Mouse (Mus musculus) gastrocnemius, postnatal 14 days (tissue): Measurements from ENCODE around the gene H2-DMb2. TPM values are rescaled to one million over a fixed set of nuclear protein-coding genes. Genes with fewer than 3 reads are reported as not detected.

Source experiments
- DNase-seq: peaks from one replicate; pipeline ENCODE4 v3.0.0; 2021; ENCODE audit warnings: mixed read lengths
- intact Hi-C: fragments of 180-260 bp; cut with DNase I; formaldehyde crosslinking; loops from one replicate; pipeline ENCODE4 v1.15.1; 2025; ENCODE audit warnings: low total_unique reads
- total RNA-seq, 2 experiments: library from RNA; stranded (reverse); gene quantifications; 2 replicates each; pipeline ENCODE4 v1.2.3; 2021

H2-DMb2 gene
- total RNA-seq, 2 experiments from 2014 or later = 0.45 to 0.47 TPM

- intact Hi-C loops = loop anchor here (5.0 kb wide), 1 partner anchor 67 kb away; the partner anchor contains the start of gene H2-Ob
- no peak for DNase-seq
These were observed 27.4 kb downstream of the H2-DMb2 start for GRCm38 (mm10) chr17:34170487-34170876.

- peak; percentile 67 for DNase-seq
- intact Hi-C loops = loop anchor here (5.0 kb wide), 1 partner anchor 66 kb away; the partner anchor contains the start of gene H2-Ob
These were observed 27.9 kb downstream of the H2-DMb2 start for GRCm38 (mm10) chr17:34170877-34171498.

GRCm38 (mm10) chr17:34172528-34172927 is 29.4 kb downstream of the H2-DMb2 start:
- intact Hi-C loops = loop anchor here (5.0 kb wide), 1 partner anchor 65 kb away; the partner anchor contains the start of gene H2-Ob
- DNase-seq = no peak

- intact Hi-C loops = loop anchor here (5.0 kb wide), 1 partner anchor 63 kb away; the partner anchor contains the start of gene H2-Ob
- no peak for DNase-seq
These were observed 31.0 kb downstream of the H2-DMb2 start for GRCm38 (mm10) chr17:34174075-34174474.

GRCm38 (mm10) chr17:34177179-34177578 is 34.1 kb downstream of the H2-DMb2 start:
- intact Hi-C loops = no loop called here
- no peak for DNase-seq

- no peak for DNase-seq
These were observed 35.9 kb downstream of the H2-DMb2 start for GRCm38 (mm10) chr17:34179019-34179418.

GRCm38 (mm10) chr17:34179913-34180859 is 37.1 kb downstream of the H2-DMb2 start:
- intact Hi-C loops = no loop called here

More at GRCm38 (mm10) chr17:34179019-34179418, 35.9 kb downstream of the H2-DMb2 start:
- intact Hi-C loops = no loop called here

GRCm38 (mm10) chr17:34183564-34184219 is 40.6 kb downstream of the H2-DMb2 start:
- no peak for DNase-seq
- intact Hi-C loops = no loop called here

More at GRCm38 (mm10) chr17:34179913-34180859, 37.1 kb downstream of the H2-DMb2 start:
- no peak for DNase-seq

- intact Hi-C loops = no loop called here
These were observed 42.4 kb downstream of the H2-DMb2 start for GRCm38 (mm10) chr17:34185526-34185925.

GRCm38 (mm10) chr17:34186885-34187260 is 43.8 kb downstream of the H2-DMb2 start:
- intact Hi-C loops = no loop called here
- DNase-seq = no peak

More at GRCm38 (mm10) chr17:34185526-34185925, 42.4 kb downstream of the H2-DMb2 start:
- DNase-seq = no peak

- intact Hi-C loops = no loop called here
- peak; percentile 95 for DNase-seq
These were observed 44.3 kb downstream of the H2-DMb2 start, which contains the start of the genes Tap1 and Psmb9 for GRCm38 (mm10) chr17:34187261-34187916. TSS of gene Tap1 (plus strand) at chr17:34187553. TSS of gene Psmb9 (minus strand) at chr17:34187764.

GRCm38 (mm10) chr17:34188010-34188409 is 44.9 kb downstream of the H2-DMb2 start:
- intact Hi-C loops = no loop called here
- no peak for DNase-seq

GRCm38 (mm10) chr17:34188986-34189385 is 45.9 kb downstream of the H2-DMb2 start:
- no peak for DNase-seq
- intact Hi-C loops = no loop called here

- intact Hi-C loops = no loop called here
These were observed 49.7 kb downstream of the H2-DMb2 start for GRCm38 (mm10) chr17:34192852-34193251.

GRCm38 (mm10) chr17:34193468-34193867 is 50.4 kb downstream of the H2-DMb2 start:
- intact Hi-C loops = no loop called here
- no peak for DNase-seq

More at GRCm38 (mm10) chr17:34192852-34193251, 49.7 kb downstream of the H2-DMb2 start:
- DNase-seq = no peak

GRCm38 (mm10) chr17:34194723-34195122 is 51.6 kb downstream of the H2-DMb2 start:
- intact Hi-C loops = no loop called here

GRCm38 (mm10) chr17:34196491-34196890 is 53.4 kb downstream of the H2-DMb2 start:
- DNase-seq = no peak
- intact Hi-C loops = no loop called here

More at GRCm38 (mm10) chr17:34194723-34195122, 51.6 kb downstream of the H2-DMb2 start:
- no peak for DNase-seq

- DNase-seq = peak; percentile 91
- intact Hi-C loops = no loop called here
These were observed 54.1 kb downstream of the H2-DMb2 start, which contains the start of gene Psmb8 for GRCm38 (mm10) chr17:34196941-34197894. TSS of gene Psmb8 (plus strand) at chr17:34197721.
